Mouse (Mus musculus) liver, embryonic 14.5 days (tissue): Measurements from ENCODE around the gene Zfp46.

ENCODE experiments used
- CTCF ChIP-seq: IDR thresholded peaks from 2 replicates; pipeline ENCODE4 v1.5.1; 2016; ENCODE audit warnings: antibody characterized with exemption, low read depth, control low read depth
- EP300 ChIP-seq: IDR thresholded peaks from 2 replicates; pipeline ENCODE4 v1.6.1; 2016; ENCODE audit warnings: antibody characterized with exemption, low read depth

DNA sequence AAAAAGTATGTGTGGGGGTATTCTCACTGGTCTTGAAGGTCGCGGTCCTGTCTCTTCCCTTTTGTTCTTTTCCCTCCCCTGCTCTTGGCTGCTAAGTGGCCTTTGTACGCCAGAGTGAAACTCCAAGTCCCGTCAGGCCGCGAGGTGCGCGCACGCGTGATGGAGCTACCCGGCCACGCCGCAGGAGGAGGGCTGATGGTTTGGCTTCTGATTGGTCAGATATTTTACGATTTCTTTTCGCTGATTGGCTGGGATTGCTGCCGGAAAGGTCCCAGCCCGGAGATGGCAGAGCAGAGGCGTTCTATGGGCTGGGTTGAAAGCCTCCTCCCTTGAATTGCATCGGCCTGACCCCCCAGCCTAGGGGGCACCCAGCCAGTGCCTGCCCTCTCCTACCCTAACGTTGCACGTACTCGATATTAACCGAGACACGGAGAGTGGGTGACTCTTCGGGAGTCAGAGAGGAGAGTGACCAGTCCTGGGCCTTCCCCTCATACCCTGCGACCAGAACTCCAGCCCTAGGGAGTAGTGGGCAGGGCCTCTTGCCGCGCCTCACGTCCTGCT lies 1.4 kb downstream of the Zfp46 start:
- no peak for TF ChIP-seq CTCF
- TF ChIP-seq EP300: no peak
